Mouse (Mus musculus) stomach, postnatal 0 days (tissue): ENCODE measurements at regions not wholly inside any gene's neighbourhood (a gene's known extent, or its start where the extent isn't known, plus 50 kb on each side); places are given as distances from the start of the nearest gene placed in this dataset.

Source experiments
- ATAC-seq: fragments of 200-750 bp; cut with Nextera tagmentation; 2 replicates; pipeline ENCODE4 v1.8.0; 2017; ENCODE audit not compliant: low FRiP score, low TSS enrichment
- DNase-seq: peaks from one replicate; pipeline ENCODE4 v3.0.0-alpha.2; 2016; ENCODE audit warnings: low spot score
- H3K27ac ChIP-seq: fragments of 300-500 bp; sonication (generic); replicated peaks from 2 replicates; pipeline ENCODE4 v1.5.1; 2014; ENCODE audit warnings: mild to moderate bottlenecking, control low read depth
- H3K27me3 ChIP-seq: fragments of 300-500 bp; sonication (generic); 2 replicates; pipeline ENCODE4 v1.6.1; 2014; ENCODE audit warnings: low read length; ENCODE audit not compliant: control insufficient read depth, insufficient read depth
- H3K36me3 ChIP-seq: fragments of 300-500 bp; sonication (generic); 2 replicates; pipeline ENCODE4 v1.6.1; 2014; ENCODE audit warnings: low read length, mixed read lengths; ENCODE audit not compliant: control insufficient read depth, insufficient read depth
- H3K4me1 ChIP-seq: fragments of 300-500 bp; sonication (generic); replicated peaks from 2 replicates; pipeline ENCODE4 v1.6.1; 2014; ENCODE audit warnings: antibody characterized with exemption; ENCODE audit not compliant: control insufficient read depth, insufficient read depth
- H3K4me2 ChIP-seq: fragments of 300-500 bp; sonication (generic); replicated peaks from 2 replicates; pipeline ENCODE4 v1.6.1; 2014; ENCODE audit warnings: low read depth, mild to moderate bottlenecking, control low read depth, moderate library complexity
- H3K4me3 ChIP-seq: fragments of 300-500 bp; sonication (generic); 2 replicates; pipeline ENCODE4 v1.5.1; 2014; ENCODE audit warnings: low read depth, low read length, control low read depth
- H3K9ac ChIP-seq: fragments of 300-500 bp; sonication (generic); 2 replicates; pipeline ENCODE4 v1.6.1; 2014; ENCODE audit warnings: mild to moderate bottlenecking, low read length, control low read depth, mixed read lengths
- H3K9me3 ChIP-seq: fragments of 300-500 bp; sonication (generic); 2 replicates; pipeline ENCODE4 v1.6.1; 2016; ENCODE audit warnings: low read length; ENCODE audit not compliant: control insufficient read depth
- CTCF ChIP-seq: IDR thresholded peaks from 2 replicates; pipeline ENCODE4 v1.5.1; 2016; ENCODE audit warnings: antibody characterized with exemption, low read depth, mild to moderate bottlenecking, moderate library complexity
- EP300 ChIP-seq: optimal IDR thresholded peaks from 2 replicates; pipeline ENCODE3; 2016; ENCODE audit warnings: antibody characterized with exemption
- WGBS: fragments of 180-500 bp; shearing (Covaris S2); extraction: QIAGEN DNeasy Blood & Tissue Kit; methylation state at CpG from one replicate; pipeline ENCODE4 v1.1.7; 2014; 5-methylcytosine and 5-hydroxymethylcytosine counted together

DNA sequence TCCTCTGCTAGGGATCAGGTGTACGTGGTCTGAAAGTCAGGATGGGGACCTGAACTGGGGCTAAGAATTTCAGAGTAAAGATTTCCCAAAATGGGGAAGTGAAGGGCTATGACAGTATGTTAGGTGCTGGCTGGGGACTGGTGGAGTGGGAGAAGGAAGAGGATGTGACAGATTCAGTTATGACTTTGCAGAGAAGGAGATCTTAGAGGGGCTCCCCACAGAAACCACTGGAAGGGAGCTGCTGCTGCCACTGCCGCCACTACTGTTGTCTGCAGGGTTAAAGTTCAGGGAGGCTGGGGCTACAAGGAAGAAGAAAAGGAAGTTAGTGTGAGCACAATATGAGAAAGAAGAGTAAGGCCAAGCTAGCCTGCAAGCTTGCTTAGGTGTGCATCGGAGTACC is 53.7 kb upstream of the Armc3 start:
- 64% methylated on average over 3 of the region's 3 CpGs for WGBS
- no peak overlapping the region for H3K9ac ChIP-seq
- H3K4me1 ChIP-seq = no peaks in the 10 kb centered on the region
- no peaks in the 10 kb centered on the region for H3K27me3 ChIP-seq
- H3K4me3 ChIP-seq = no peak overlapping the region
- H3K27ac ChIP-seq = no peak overlapping the region
- ATAC-seq (no peak), DNase-seq (no peak)
- H3K36me3 ChIP-seq = no peaks in the 10 kb centered on the region
- no peaks in the 10 kb centered on the region for H3K9me3 ChIP-seq
- TF ChIP-seq EP300 = no peak
- no peak for TF ChIP-seq CTCF
- H3K4me2 ChIP-seq = no peak overlapping the region

DNA sequence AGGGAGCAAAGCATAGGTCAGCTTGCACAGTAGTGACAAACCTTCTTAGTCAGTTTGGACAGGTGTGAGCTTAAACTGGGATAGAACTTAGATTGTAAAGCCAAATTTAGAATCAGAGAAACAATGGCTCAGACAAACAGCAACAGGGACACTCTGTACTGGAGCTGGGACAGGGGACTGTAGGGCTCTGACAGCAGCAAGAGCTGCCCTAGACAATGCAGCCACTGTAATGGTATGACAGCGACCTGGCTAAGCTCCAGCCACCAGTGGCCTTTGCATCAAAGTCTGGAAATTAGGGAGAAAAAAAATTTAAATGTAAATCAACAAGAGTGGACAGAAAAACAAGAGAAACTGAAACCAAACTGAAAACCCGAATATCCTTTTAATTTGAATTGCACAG is 53.2 kb upstream of the Armc3 start:
- ATAC-seq (no peak), DNase-seq (no peak)
- Histone ChIP-seq H3K27me3 (no peaks in the 10 kb centered on the region), H3K27ac (no peak overlapping the region), H3K36me3 (no peaks in the 10 kb centered on the region), H3K9me3 (no peaks in the 10 kb centered on the region), H3K4me1 (no peaks in the 10 kb centered on the region), H3K9ac (no peak overlapping the region), H3K4me3 (no peak overlapping the region), H3K4me2 (no peak overlapping the region; the same call in 1 of the 2 replicates)
- TF ChIP-seq EP300 = no peak
- TF ChIP-seq CTCF = no peak
- WGBS = 49% methylated on average over 2 of the region's 2 CpGs

DNA sequence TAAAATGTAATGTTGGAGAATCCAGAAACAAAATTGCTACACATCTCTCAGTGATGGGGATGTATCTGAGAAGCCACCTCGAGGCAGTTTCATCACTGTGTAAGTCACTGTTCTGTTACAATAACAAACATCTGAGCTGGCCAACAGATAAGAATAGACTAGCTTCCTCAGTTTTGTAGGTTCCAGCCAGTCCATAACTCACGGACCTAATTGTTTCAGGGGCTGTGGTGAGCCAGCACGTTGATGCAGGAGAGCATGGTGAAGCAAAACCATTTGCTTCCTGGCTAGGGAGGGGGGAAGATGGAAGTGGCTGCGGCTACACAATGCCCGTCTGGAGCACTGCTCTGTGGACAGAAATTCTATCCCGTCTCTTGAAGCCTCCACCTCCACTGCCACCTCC is 52.8 kb upstream of the Armc3 start:
- H3K4me1 ChIP-seq = no peaks in the 10 kb centered on the region
- DNase-seq = no peak
- WGBS = 35% methylated on average over 6 of the region's 6 CpGs
- no peaks in the 10 kb centered on the region for H3K27me3 ChIP-seq
- H3K4me2 ChIP-seq = no peak overlapping the region
- TF ChIP-seq EP300 (no peak), CTCF (no peak)
- ATAC-seq = no peak
- no peak overlapping the region for H3K4me3 ChIP-seq
- H3K36me3 ChIP-seq = no peaks in the 10 kb centered on the region
- no peak overlapping the region for H3K27ac ChIP-seq
- H3K9ac ChIP-seq = no peak overlapping the region
- H3K9me3 ChIP-seq = no peaks in the 10 kb centered on the region

DNA sequence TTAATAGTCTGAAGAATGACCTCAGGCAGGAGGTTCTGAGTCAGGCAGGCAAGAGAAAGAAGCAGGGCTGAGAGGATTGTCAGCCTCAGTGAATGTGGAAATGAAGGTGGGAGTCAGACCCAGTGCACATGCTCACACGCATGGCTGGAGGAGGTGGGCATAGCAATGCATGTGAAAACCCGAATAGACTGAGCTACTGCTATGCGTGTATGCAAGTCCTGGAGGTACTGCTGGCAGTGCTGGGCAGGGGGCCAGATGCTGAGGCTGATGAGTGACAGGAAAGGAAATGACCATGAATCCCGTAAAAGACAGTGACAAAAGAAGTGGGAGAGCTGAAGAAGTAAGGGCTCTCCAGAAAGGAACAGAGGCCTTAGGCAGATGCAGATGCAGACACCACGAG is 50.3 kb upstream of the Armc3 start:
- Histone ChIP-seq H3K36me3 (no peaks in the 10 kb centered on the region), H3K4me1 (no peaks in the 10 kb centered on the region), H3K4me2 (no peak overlapping the region), H3K4me3 (no peak overlapping the region), H3K27me3 (no peaks in the 10 kb centered on the region), H3K9me3 (no peaks in the 10 kb centered on the region), H3K9ac (no peak overlapping the region), H3K27ac (no peak overlapping the region)
- 70% methylated on average over 5 of the region's 5 CpGs for WGBS
- no peak for ATAC-seq
- no peak for DNase-seq
- TF ChIP-seq EP300 (no peak), CTCF (no peak)
